Mouse (Mus musculus) stomach, postnatal 0 days (tissue): ENCODE data around the gene Bcl2l10.

Experiments
- CTCF ChIP-seq: IDR thresholded peaks from 2 replicates; pipeline ENCODE4 v1.5.1; 2016; ENCODE audit warnings: antibody characterized with exemption, low read depth, mild to moderate bottlenecking, moderate library complexity
- EP300 ChIP-seq: optimal IDR thresholded peaks from 2 replicates; pipeline ENCODE3; 2016; ENCODE audit warnings: antibody characterized with exemption

GRCm38 (mm10) chr9:75368779-75369178, 21.2 kb downstream of the Bcl2l10 start:
- TF ChIP-seq CTCF (no peak), EP300 (no peak)
